Mouse (Mus musculus): ENCODE measurements around the gene Igfbpl1. TPM values are rescaled to one million over a fixed set of nuclear protein-coding genes. Genes with fewer than 3 reads are reported as not detected.

The Igfbpl1 gene
- polyA plus RNA-seq, 1 experiment, result 0.42 TPM

GRCm38 (mm10) chr4:45788446-45789081, 38.2 kb downstream of the Igfbpl1 start:
- TF ChIP-seq POLR2A (IDR thresholded peaks at IDR 0.05; ENCODE audit: low read depth, low read length) (no peak), CTCF (IDR thresholded peaks at IDR 0.05; ENCODE audit: extremely low read depth, insufficient read length, insufficient replicate concordance, low read depth, low read length) (no peak)
- Histone ChIP-seq H3K27ac (ENCODE audit: insufficient read depth, low read depth, low read length) (peak overlapping the region; percentile 75), H3K36me3 (ENCODE audit: control insufficient read depth, insufficient read depth, low read length) (no peaks in the 10 kb centered on the region), H3K4me1 (ENCODE audit: control insufficient read depth, insufficient read depth, insufficient read length, low read length) (peaks cover 42% of the 10 kb centered on the region), H3K4me3 (ENCODE audit: low read depth, low read length) (no peak overlapping the region), H3K27me3 (ENCODE audit: control insufficient read depth, insufficient read depth, low read length) (no peaks in the 10 kb centered on the region)
- WGBS, result 33% methylated on average over 13 of the region's 13 CpGs

- no peak overlapping the region for H3K4me3 ChIP-seq (ENCODE audit: low read depth, low read length)
- H3K36me3 ChIP-seq (ENCODE audit: control insufficient read depth, insufficient read depth, low read length), result no peaks in the 10 kb centered on the region
- peaks cover 42% of the 10 kb centered on the region for H3K4me1 ChIP-seq (ENCODE audit: control insufficient read depth, insufficient read depth, insufficient read length, low read length)
- no peaks in the 10 kb centered on the region for H3K27me3 ChIP-seq (ENCODE audit: control insufficient read depth, insufficient read depth, low read length)
- peak overlapping the region; percentile 64 for H3K27ac ChIP-seq (ENCODE audit: insufficient read depth, low read depth, low read length)
- TF ChIP-seq POLR2A (IDR thresholded peaks at IDR 0.05; ENCODE audit: low read depth, low read length) (no peak), CTCF (IDR thresholded peaks at IDR 0.05; ENCODE audit: extremely low read depth, insufficient read length, insufficient replicate concordance, low read depth, low read length) (peak; percentile 54; the same call in 1 of the 2 replicates)
- WGBS, result 24% methylated on average over 4 of the region's 4 CpGs
Observed at GRCm38 (mm10) chr4:45786674-45787073, 40.0 kb downstream of the Igfbpl1 start.

- Histone ChIP-seq H3K4me3 (ENCODE audit: low read depth, low read length) (no peak overlapping the region), H3K27ac (ENCODE audit: insufficient read depth, low read depth, low read length) (no peak overlapping the region), H3K36me3 (ENCODE audit: control insufficient read depth, insufficient read depth, low read length) (no peaks in the 10 kb centered on the region), H3K27me3 (ENCODE audit: control insufficient read depth, insufficient read depth, low read length) (no peaks in the 10 kb centered on the region), H3K4me1 (ENCODE audit: control insufficient read depth, insufficient read depth, insufficient read length, low read length) (peaks cover 42% of the 10 kb centered on the region)
- WGBS, result 14% methylated on average over 2 of the region's 2 CpGs
- TF ChIP-seq CTCF (IDR thresholded peaks at IDR 0.05; ENCODE audit: extremely low read depth, insufficient read length, insufficient replicate concordance, low read depth, low read length), result no peak
- no peak for TF ChIP-seq POLR2A (IDR thresholded peaks at IDR 0.05; ENCODE audit: low read depth, low read length)
Observed at GRCm38 (mm10) chr4:45785959-45786358, 40.8 kb downstream of the Igfbpl1 start.

- Histone ChIP-seq H3K27ac (ENCODE audit: insufficient read depth, low read depth, low read length) (no peak overlapping the region), H3K36me3 (ENCODE audit: control insufficient read depth, insufficient read depth, low read length) (no peaks in the 10 kb centered on the region), H3K4me1 (ENCODE audit: control insufficient read depth, insufficient read depth, insufficient read length, low read length) (peaks cover 30% of the 10 kb centered on the region), H3K27me3 (ENCODE audit: control insufficient read depth, insufficient read depth, low read length) (no peaks in the 10 kb centered on the region), H3K4me3 (ENCODE audit: low read depth, low read length) (no peak overlapping the region)
- 48% methylated on average over 1 of the region's 1 CpGs for WGBS
- TF ChIP-seq CTCF (IDR thresholded peaks at IDR 0.05; ENCODE audit: extremely low read depth, insufficient read length, insufficient replicate concordance, low read depth, low read length) (peak; percentile 10; the same call in 1 of the 2 replicates), POLR2A (IDR thresholded peaks at IDR 0.05; ENCODE audit: low read depth, low read length) (no peak)
Observed at GRCm38 (mm10) chr4:45783671-45784070, 43.1 kb downstream of the Igfbpl1 start.

- H3K4me1 ChIP-seq (ENCODE audit: control insufficient read depth, insufficient read depth, insufficient read length, low read length), result no peaks in the 10 kb centered on the region
- no peaks in the 10 kb centered on the region for H3K27me3 ChIP-seq (ENCODE audit: control insufficient read depth, insufficient read depth, low read length)
- no peak overlapping the region for H3K4me3 ChIP-seq (ENCODE audit: low read depth, low read length)
- 4% methylated on average over 5 of the region's 5 CpGs for WGBS
- no peak overlapping the region for H3K27ac ChIP-seq (ENCODE audit: insufficient read depth, low read depth, low read length)
- H3K36me3 ChIP-seq (ENCODE audit: control insufficient read depth, insufficient read depth, low read length), result no peaks in the 10 kb centered on the region
- TF ChIP-seq CTCF (IDR thresholded peaks at IDR 0.05; ENCODE audit: extremely low read depth, insufficient read length, insufficient replicate concordance, low read depth, low read length), result peak; percentile 57; the same call in 1 of the 2 replicates
- TF ChIP-seq POLR2A (IDR thresholded peaks at IDR 0.05; ENCODE audit: low read depth, low read length), result no peak
Observed at GRCm38 (mm10) chr4:45771619-45772018, 55.1 kb downstream of the Igfbpl1 start.

- no peak overlapping the region for H3K4me3 ChIP-seq (ENCODE audit: low read depth, low read length)
- WGBS, result 62% methylated on average over 8 of the region's 8 CpGs
- no peaks in the 10 kb centered on the region for H3K27me3 ChIP-seq (ENCODE audit: control insufficient read depth, insufficient read depth, low read length)
- H3K4me1 ChIP-seq (ENCODE audit: control insufficient read depth, insufficient read depth, insufficient read length, low read length), result no peaks in the 10 kb centered on the region
- H3K36me3 ChIP-seq (ENCODE audit: control insufficient read depth, insufficient read depth, low read length), result no peaks in the 10 kb centered on the region
- no peak overlapping the region for H3K27ac ChIP-seq (ENCODE audit: insufficient read depth, low read depth, low read length)
- TF ChIP-seq CTCF (IDR thresholded peaks at IDR 0.05; ENCODE audit: extremely low read depth, insufficient read length, insufficient replicate concordance, low read depth, low read length) (no peak), POLR2A (IDR thresholded peaks at IDR 0.05; ENCODE audit: low read depth, low read length) (no peak)
Observed at GRCm38 (mm10) chr4:45771173-45771572, 55.5 kb downstream of the Igfbpl1 start.

GRCm38 (mm10) chr4:45770638-45771033, 56.1 kb downstream of the Igfbpl1 start:
- WGBS, result 82% methylated on average over 4 of the region's 4 CpGs
- no peak overlapping the region for H3K27ac ChIP-seq (ENCODE audit: insufficient read depth, low read depth, low read length)
- H3K4me3 ChIP-seq (ENCODE audit: low read depth, low read length), result no peak overlapping the region
- H3K27me3 ChIP-seq (ENCODE audit: control insufficient read depth, insufficient read depth, low read length), result no peaks in the 10 kb centered on the region
- H3K36me3 ChIP-seq (ENCODE audit: control insufficient read depth, insufficient read depth, low read length), result no peaks in the 10 kb centered on the region
- H3K4me1 ChIP-seq (ENCODE audit: control insufficient read depth, insufficient read depth, insufficient read length, low read length), result no peaks in the 10 kb centered on the region
- TF ChIP-seq POLR2A (IDR thresholded peaks at IDR 0.05; ENCODE audit: low read depth, low read length) (no peak), CTCF (IDR thresholded peaks at IDR 0.05; ENCODE audit: extremely low read depth, insufficient read length, insufficient replicate concordance, low read depth, low read length) (no peak)

All from small intestine, adult 2 months (tissue).